Mouse (Mus musculus): ENCODE results near the gene Asap2.

Gene Asap2

GRCm38 (mm10) chr12:21165891-21166342 is 175.7 kb downstream of the Asap2 start:
- in situ Hi-C loops (cut with MboI, MseI): no loop called here

GRCm38 (mm10) chr12:21166884-21167575 is 176.8 kb downstream of the Asap2 start:
- in situ Hi-C loops (cut with MboI, MseI): no loop called here

GRCm38 (mm10) chr12:21167741-21168140 is 177.5 kb downstream of the Asap2 start:
- in situ Hi-C loops (cut with MboI, MseI): no loop called here

- in situ Hi-C loops (cut with MboI, MseI): no loop called here
These were observed 177.9 kb downstream of the Asap2 start for GRCm38 (mm10) chr12:21168149-21168548.

- in situ Hi-C loops (cut with MboI, MseI): no loop called here
These were observed 181.7 kb downstream of the Asap2 start for GRCm38 (mm10) chr12:21171776-21172490.

GRCm38 (mm10) chr12:21173847-21174412 is 183.7 kb downstream of the Asap2 start:
- in situ Hi-C loops (cut with MboI, MseI): no loop called here

- in situ Hi-C loops (cut with MboI, MseI): no loop called here
These were observed 186.1 kb downstream of the Asap2 start for GRCm38 (mm10) chr12:21176399-21176798.

GRCm38 (mm10) chr12:21177123-21177698 is 187.0 kb downstream of the Asap2 start:
- in situ Hi-C loops (cut with MboI, MseI): no loop called here

- in situ Hi-C loops (cut with MboI, MseI): no loop called here
These were observed 189.8 kb downstream of the Asap2 start for GRCm38 (mm10) chr12:21180091-21180490.

- in situ Hi-C loops (cut with MboI, MseI): no loop called here
These were observed 192.5 kb downstream of the Asap2 start for GRCm38 (mm10) chr12:21182786-21183185.

GRCm38 (mm10) chr12:21183321-21183720 is 193.1 kb downstream of the Asap2 start:
- in situ Hi-C loops (cut with MboI, MseI): no loop called here

- in situ Hi-C loops (cut with MboI, MseI): no loop called here
These were observed 195.9 kb downstream of the Asap2 start for GRCm38 (mm10) chr12:21186145-21186544.

- in situ Hi-C loops (cut with MboI, MseI): no loop called here
These were observed 198.6 kb downstream of the Asap2 start for GRCm38 (mm10) chr12:21188880-21189279.

- in situ Hi-C loops (cut with MboI, MseI): no loop called here
These were observed 201.3 kb downstream of the Asap2 start for GRCm38 (mm10) chr12:21191546-21191945.

GRCm38 (mm10) chr12:21195497-21195896 is 205.2 kb downstream of the Asap2 start:
- in situ Hi-C loops (cut with MboI, MseI): no loop called here

GRCm38 (mm10) chr12:21196420-21196819 is 206.2 kb downstream of the Asap2 start:
- in situ Hi-C loops (cut with MboI, MseI): no loop called here

GRCm38 (mm10) chr12:21200613-21201012 is 210.4 kb downstream of the Asap2 start:
- in situ Hi-C loops (cut with MboI, MseI): no loop called here

GRCm38 (mm10) chr12:21201485-21202269 is 211.4 kb downstream of the Asap2 start:
- in situ Hi-C loops (cut with MboI, MseI): no loop called here

- in situ Hi-C loops (cut with MboI, MseI): no loop called here
These were observed 214.5 kb downstream of the Asap2 start for GRCm38 (mm10) chr12:21204701-21205312.

GRCm38 (mm10) chr12:21205799-21206198 is 215.5 kb downstream of the Asap2 start:
- in situ Hi-C loops (cut with MboI, MseI): no loop called here

GRCm38 (mm10) chr12:21207422-21207821 is 217.2 kb downstream of the Asap2 start:
- in situ Hi-C loops (cut with MboI, MseI): no loop called here

Measured in regulatory T cell (primary cell).